Mouse (Mus musculus) limb, embryonic 15.5 days (tissue): ENCODE measurements around the gene Sqor. TPM values are rescaled to one million over a fixed set of nuclear protein-coding genes. Genes with fewer than 3 reads are reported as not detected.

Experiments used
- ATAC-seq: fragments of 200-750 bp; cut with Nextera tagmentation; 2 replicates; pipeline ENCODE4 v1.8.0; 2017; ENCODE audit warnings: low read depth, moderate TSS enrichment; ENCODE audit not compliant: insufficient number of reproducible peaks, low FRiP score, low TSS enrichment
- H3K27ac ChIP-seq: fragments of 300-500 bp; sonication (generic); 2 replicates; pipeline ENCODE4 v1.5.1; 2015; ENCODE audit warnings: moderate library complexity, mild to moderate bottlenecking, inconsistent platforms
- H3K27me3 ChIP-seq: fragments of 300-500 bp; sonication (generic); 2 replicates; pipeline ENCODE4 v1.6.1; 2015; ENCODE audit warnings: inconsistent platforms
- H3K36me3 ChIP-seq: fragments of 300-500 bp; sonication (generic); 2 replicates; pipeline ENCODE4 v1.6.1; 2015; ENCODE audit warnings: inconsistent platforms
- H3K4me1 ChIP-seq: fragments of 300-500 bp; sonication (generic); 2 replicates; pipeline ENCODE4 v1.6.1; 2015; ENCODE audit warnings: inconsistent platforms
- H3K4me2 ChIP-seq: fragments of 300-500 bp; sonication (generic); 2 replicates; pipeline ENCODE4 v1.6.1; 2015; ENCODE audit warnings: mild to moderate bottlenecking, inconsistent platforms
- H3K4me3 ChIP-seq: fragments of 300-500 bp; sonication (generic); 2 replicates; pipeline ENCODE4 v1.5.1; 2015; ENCODE audit warnings: mild to moderate bottlenecking, inconsistent platforms
- H3K9ac ChIP-seq: fragments of 300-500 bp; sonication (generic); 2 replicates; pipeline ENCODE4 v1.6.1; 2015; ENCODE audit warnings: inconsistent platforms
- H3K9me3 ChIP-seq: fragments of 300-500 bp; sonication (generic); 2 replicates; pipeline ENCODE4 v1.6.1; 2016; ENCODE audit warnings: inconsistent platforms
- WGBS: fragments of 180-500 bp; shearing (Covaris S2); methylation state at CpG from one replicate; pipeline ENCODE4 v1.1.7; 2015; 5-methylcytosine and 5-hydroxymethylcytosine counted together
- polyA plus RNA-seq: library from polyadenylated mRNA; unstranded; fragments of >200 nt; fragmentation: Nextera tagmentation; extraction: Ambion mirVana; gene quantifications from 2 replicates; pipeline ENCODE4 v1.2.1, GENCODE M21; 2015

The Sqor gene
- polyA plus RNA-seq, 1 experiment from 2014 or later = 8.0 TPM

DNA sequence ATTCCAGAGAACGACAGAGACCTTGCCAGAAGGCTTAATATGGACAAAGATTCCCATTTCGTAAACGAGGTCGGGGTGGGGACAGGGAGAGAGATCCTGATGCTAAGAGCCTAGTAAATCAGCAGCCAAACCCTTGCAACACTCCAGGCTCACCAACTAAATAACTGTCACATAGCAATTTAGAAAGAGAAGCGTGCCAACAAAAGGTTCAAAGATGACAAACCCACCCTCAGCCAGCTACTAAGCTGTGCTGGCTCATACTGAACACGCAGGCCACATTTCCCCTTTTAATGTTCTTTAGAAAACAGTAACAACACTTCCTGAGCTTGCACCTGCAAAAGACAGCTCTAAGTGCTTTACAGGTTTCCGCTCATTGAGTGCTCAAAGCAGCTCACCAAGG is 24.3 kb downstream of the Sqor start:
- no peak for ATAC-seq
- no peaks in the 10 kb centered on the region for H3K27me3 ChIP-seq
- H3K9me3 ChIP-seq = no peaks in the 10 kb centered on the region
- no peak overlapping the region for H3K9ac ChIP-seq
- H3K36me3 ChIP-seq = no peaks in the 10 kb centered on the region
- H3K4me2 ChIP-seq = no peak overlapping the region
- H3K27ac ChIP-seq = no peak overlapping the region
- H3K4me1 ChIP-seq = no peaks in the 10 kb centered on the region
- no peak overlapping the region for H3K4me3 ChIP-seq
- 65% methylated on average over 7 of the region's 7 CpGs for WGBS

DNA sequence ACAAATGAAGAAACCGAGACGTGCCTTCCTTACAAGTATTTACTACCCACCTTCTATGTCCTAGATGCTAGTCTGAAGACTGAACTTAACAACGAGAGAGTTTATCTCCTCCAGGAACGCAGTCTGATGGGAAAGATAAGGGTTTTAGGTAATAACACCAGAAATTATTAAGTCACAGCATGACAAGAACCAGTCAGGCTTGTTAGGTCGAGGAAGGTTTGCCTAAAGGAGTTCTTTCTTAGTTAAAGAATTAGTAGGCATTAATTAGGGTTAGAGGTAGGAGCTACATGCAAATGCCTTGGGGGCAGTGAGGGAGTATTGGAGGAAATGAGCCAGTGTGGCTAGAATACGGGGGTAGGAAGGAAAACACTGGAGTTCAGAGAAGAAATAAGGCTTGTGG is 24.7 kb downstream of the Sqor start:
- ATAC-seq = no peak
- H3K4me1 ChIP-seq = no peaks in the 10 kb centered on the region
- no peaks in the 10 kb centered on the region for H3K36me3 ChIP-seq
- no peaks in the 10 kb centered on the region for H3K27me3 ChIP-seq
- no peak overlapping the region for H3K9ac ChIP-seq
- H3K9me3 ChIP-seq = no peaks in the 10 kb centered on the region
- H3K27ac ChIP-seq = no peak overlapping the region
- 45% methylated on average over 6 of the region's 6 CpGs for WGBS
- no peak overlapping the region for H3K4me2 ChIP-seq
- no peak overlapping the region for H3K4me3 ChIP-seq

DNA sequence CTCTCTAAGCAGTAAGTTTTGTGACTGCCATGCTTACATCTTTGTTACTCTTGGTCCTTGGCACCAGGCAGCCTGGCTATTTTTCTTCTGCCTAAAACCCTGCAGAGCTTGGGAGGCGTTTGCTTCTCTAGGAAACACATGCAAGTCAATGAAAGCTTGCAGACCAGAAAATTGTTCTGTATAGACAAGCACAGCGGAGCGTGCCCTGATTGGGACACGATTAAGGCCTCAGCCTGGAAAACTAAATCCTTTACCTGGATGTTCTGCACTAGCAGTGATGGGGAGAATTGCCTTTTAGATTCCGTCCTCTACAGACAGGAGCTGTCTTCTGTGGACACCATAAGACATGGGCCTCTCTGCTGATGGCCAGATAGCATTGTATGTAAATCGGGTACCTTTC is 39.4 kb downstream of the Sqor start:
- H3K4me3 ChIP-seq = no peak overlapping the region
- ATAC-seq = no peak
- no peak overlapping the region for H3K9ac ChIP-seq
- no peak overlapping the region for H3K27ac ChIP-seq
- H3K36me3 ChIP-seq = no peaks in the 10 kb centered on the region
- no peaks in the 10 kb centered on the region for H3K9me3 ChIP-seq
- H3K4me1 ChIP-seq = no peaks in the 10 kb centered on the region
- H3K27me3 ChIP-seq = no peaks in the 10 kb centered on the region
- no peak overlapping the region for H3K4me2 ChIP-seq
- WGBS = 86% methylated on average over 6 of the region's 6 CpGs

DNA sequence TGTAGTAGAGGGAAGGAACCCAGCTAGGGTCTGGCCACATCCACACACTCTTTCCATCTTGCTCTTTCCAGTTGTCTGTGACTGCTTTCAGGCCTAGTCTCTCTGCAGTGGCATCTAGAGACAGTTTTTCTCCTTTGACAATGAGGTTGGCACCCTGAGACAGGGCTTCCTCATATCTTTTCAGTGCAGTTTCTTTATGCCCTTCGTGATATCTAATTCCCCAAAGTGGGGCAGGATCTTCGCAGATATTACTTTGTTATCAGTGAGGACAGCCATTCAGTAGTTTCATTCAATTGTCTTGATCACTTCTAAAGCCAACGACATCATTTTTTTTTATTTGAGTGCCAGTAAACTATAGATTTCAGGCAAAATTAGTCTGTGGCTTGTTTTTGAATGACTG is 41.0 kb downstream of the Sqor start:
- no peak overlapping the region for H3K9ac ChIP-seq
- no peaks in the 10 kb centered on the region for H3K27me3 ChIP-seq
- H3K4me1 ChIP-seq = no peaks in the 10 kb centered on the region
- no peaks in the 10 kb centered on the region for H3K36me3 ChIP-seq
- 91% methylated on average over 3 of the region's 3 CpGs for WGBS
- no peaks in the 10 kb centered on the region for H3K9me3 ChIP-seq
- H3K4me2 ChIP-seq = no peak overlapping the region
- no peak for ATAC-seq
- H3K27ac ChIP-seq = no peak overlapping the region
- H3K4me3 ChIP-seq = no peak overlapping the region

DNA sequence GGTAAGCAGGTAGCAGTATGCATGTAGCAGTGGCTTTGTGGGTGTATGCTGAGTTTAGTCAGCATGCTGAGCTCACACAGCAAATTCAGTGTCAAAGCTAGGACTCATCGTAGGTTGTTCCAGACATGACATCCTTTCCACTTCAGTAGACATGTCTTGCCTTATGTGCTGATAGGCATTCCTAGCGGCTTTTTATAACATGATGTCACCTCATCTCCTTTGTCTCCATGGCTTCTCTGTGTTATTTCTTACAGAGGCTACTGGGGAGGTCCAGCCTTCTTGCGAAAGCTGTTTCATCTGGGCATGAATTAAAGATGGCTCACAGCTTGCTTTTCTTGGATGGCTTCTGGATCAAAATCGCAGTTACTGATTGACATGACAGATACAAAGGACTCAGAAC is 44.0 kb downstream of the Sqor start:
- Histone ChIP-seq H3K36me3 (no peaks in the 10 kb centered on the region), H3K9me3 (no peaks in the 10 kb centered on the region), H3K4me1 (no peaks in the 10 kb centered on the region)

DNA sequence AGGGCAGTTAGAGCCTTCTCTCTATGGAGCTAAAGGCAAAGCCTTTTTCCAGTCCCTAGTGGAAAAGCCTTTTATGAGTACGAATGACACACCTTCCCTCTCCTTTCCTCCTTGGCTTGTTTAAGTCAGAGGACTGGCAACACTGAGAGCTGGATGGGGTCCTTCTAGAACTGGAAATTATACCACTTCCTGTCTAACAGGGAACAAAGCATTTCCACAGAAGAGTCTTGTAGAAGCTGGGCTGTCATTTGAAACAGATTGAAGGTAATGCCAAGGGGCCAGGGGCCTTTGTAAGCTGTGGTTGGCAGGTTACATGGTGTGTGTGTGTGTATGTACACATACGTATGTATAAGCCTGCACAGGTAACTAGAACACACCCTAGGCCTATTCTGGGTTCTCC is 51.9 kb downstream of the Sqor start:
- Histone ChIP-seq H3K4me3 (no peak overlapping the region), H3K27me3 (no peaks in the 10 kb centered on the region), H3K36me3 (no peaks in the 10 kb centered on the region), H3K4me1 (no peaks in the 10 kb centered on the region), H3K9ac (no peak overlapping the region), H3K27ac (no peak overlapping the region), H3K4me2 (no peak overlapping the region), H3K9me3 (no peaks in the 10 kb centered on the region)
- no peak for ATAC-seq
- 84% methylated on average over 2 of the region's 2 CpGs for WGBS

More for the DNA sequence above, 44.0 kb downstream of the Sqor start:
- WGBS = 86% methylated on average over 4 of the region's 4 CpGs
- no peak overlapping the region for H3K27ac ChIP-seq
- no peaks in the 10 kb centered on the region for H3K27me3 ChIP-seq
- H3K4me3 ChIP-seq = no peak overlapping the region
- H3K9ac ChIP-seq = no peak overlapping the region
- ATAC-seq = no peak
- H3K4me2 ChIP-seq = no peak overlapping the region

DNA sequence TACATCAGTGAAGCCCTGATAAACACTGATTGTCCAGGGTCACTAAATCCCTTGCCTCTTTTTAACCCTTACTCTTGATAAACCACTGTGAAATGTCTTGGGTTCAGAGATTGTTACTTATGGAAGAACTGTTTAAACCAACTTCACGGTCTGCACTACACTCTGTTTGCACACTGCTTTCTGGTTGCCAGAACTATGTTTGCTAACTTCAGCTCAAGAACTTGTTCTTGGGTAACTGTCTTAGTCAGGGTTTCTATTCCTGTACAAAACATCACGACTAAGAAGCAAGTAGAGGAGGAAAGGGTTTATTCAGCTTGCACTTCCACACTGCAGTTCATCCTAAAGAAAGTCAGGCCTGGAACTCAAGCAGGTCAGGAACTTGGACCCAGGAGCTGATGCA is 56.2 kb downstream of the Sqor start:
- Histone ChIP-seq H3K27me3 (no peaks in the 10 kb centered on the region), H3K4me3 (no peak overlapping the region), H3K4me2 (no peak overlapping the region), H3K27ac (no peak overlapping the region), H3K36me3 (no peaks in the 10 kb centered on the region), H3K4me1 (peaks cover 4% of the 10 kb centered on the region; the same call in 1 of the 2 replicates), H3K9ac (no peak overlapping the region), H3K9me3 (no peaks in the 10 kb centered on the region)
- no peak for ATAC-seq
- WGBS = 83% methylated on average over 2 of the region's 2 CpGs

DNA sequence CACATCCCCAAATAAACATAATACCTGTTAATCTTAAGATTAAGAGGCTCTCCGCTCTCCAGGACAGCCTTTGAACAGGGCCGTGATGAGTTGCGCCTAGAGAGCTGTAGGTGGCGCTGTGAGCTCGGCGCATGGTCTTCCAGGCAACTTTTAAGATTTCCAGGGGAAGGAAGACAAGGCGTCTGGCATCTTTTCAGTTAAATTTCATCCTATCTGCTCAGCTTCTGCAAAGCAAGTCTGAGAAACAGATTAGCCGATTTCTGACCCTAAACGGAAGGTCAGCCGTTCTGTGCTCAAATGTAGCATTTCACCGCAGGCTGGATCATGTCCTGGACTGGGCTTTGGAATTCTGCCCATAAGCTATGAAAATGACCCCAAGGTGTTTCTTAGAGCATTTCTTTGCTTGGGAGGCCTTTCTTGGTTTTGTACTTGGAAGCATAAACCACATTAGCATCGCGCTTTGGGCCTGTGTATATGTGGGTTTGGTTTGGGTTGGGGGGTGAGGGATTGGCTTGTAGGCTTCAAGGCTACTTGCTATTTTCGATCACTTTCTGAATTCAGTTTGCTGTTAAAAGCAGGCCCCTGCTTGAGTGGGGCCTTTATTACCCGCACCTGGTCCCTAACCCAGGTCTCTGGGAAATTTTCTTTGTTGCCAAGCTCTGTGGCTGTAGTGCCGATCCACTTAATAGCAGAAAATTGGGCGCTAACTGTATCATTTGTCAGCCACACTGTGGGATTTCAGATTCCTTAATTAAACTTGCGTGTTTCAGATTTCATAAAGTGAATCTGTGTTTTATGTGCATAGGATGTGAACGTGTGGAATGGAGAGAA is 60.6 kb downstream of the Sqor start:
- 22% methylated on average over 19 of the region's 19 CpGs for WGBS
- Histone ChIP-seq H3K4me2 (peak overlapping the region; percentile 15; the same call in 1 of the 2 replicates), H3K36me3 (no peaks in the 10 kb centered on the region), H3K9ac (no peak overlapping the region), H3K9me3 (no peaks in the 10 kb centered on the region), H3K27me3 (no peaks in the 10 kb centered on the region), H3K27ac (no peak overlapping the region), H3K4me3 (no peak overlapping the region), H3K4me1 (peaks cover 4% of the 10 kb centered on the region; the same call in 1 of the 2 replicates)
- no peak for ATAC-seq

DNA sequence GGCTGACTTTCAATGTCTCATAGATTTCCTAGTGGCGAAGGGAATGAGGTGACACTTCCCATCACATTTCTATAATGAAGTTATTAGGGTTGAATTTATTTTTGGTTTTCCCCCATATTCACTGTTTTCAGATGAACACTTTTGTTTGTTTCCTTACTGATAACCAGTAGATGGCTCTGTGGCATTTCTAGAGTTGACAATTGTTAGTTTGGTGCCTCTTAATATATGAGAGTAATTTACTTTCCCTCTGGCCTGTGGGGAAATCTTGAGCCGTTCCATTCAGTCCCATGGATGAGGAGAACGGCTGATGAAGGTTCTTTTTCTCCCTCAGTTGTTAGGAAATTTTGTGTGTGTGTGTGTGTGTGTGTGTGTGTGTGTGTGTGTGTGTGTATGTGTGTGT is 61.3 kb downstream of the Sqor start:
- peaks cover 4% of the 10 kb centered on the region; the same call in 1 of the 2 replicates for H3K4me1 ChIP-seq
- H3K9me3 ChIP-seq = no peaks in the 10 kb centered on the region
- no peak overlapping the region for H3K4me3 ChIP-seq
- WGBS = 42% methylated on average over 3 of the region's 3 CpGs
- no peak overlapping the region for H3K9ac ChIP-seq
- ATAC-seq = no peak
- no peak overlapping the region for H3K27ac ChIP-seq
- no peaks in the 10 kb centered on the region for H3K27me3 ChIP-seq
- H3K4me2 ChIP-seq = no peak overlapping the region
- H3K36me3 ChIP-seq = no peaks in the 10 kb centered on the region

DNA sequence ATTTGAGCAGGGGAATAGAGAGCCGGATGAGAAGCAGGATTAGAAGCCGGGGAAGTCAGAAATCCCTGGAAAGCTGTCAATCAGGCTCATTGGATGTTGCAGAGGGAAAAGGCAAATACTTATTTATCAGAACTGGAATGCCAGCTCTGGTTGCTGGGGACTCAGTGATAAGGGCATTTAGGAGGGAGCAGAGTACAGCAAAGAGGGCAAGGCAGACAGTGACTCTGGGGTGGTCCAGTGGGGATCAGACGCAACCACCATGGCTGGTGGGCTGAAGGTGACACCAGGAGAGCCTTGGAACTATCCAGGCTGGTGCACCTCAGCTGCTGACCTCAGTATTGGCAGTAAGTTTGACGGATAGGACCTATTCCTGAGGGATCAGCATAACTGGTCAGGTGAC is 89.6 kb downstream of the Sqor start:
- WGBS = 67% methylated on average over 4 of the region's 4 CpGs
- H3K27ac ChIP-seq = no peak overlapping the region
- ATAC-seq = no peak

DNA sequence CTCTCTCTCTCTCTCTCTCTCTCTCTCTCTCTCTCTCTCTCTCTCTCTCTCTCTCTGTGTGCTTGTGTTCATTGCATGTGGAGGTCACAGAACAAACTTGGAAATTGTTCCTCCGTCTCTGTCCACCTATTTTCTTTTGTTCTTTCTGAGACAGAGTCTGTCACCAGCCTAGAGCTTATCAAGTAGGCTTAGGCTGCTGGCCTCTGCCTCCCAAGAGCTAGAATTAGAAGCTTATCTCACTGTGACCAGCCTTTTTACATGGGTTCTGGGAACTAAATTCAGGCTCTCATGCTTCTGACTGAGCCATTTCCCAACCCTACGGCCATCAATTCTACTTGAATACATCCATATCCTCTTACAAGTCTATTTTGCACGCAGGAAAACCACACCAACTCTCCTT is 90.3 kb downstream of the Sqor start:
- Histone ChIP-seq H3K9me3 (no peaks in the 10 kb centered on the region), H3K27ac (no peak overlapping the region), H3K4me1 (no peaks in the 10 kb centered on the region), H3K9ac (no peak overlapping the region), H3K4me3 (no peak overlapping the region), H3K36me3 (no peaks in the 10 kb centered on the region), H3K4me2 (no peak overlapping the region), H3K27me3 (no peaks in the 10 kb centered on the region)
- 82% methylated on average over 3 of the region's 3 CpGs for WGBS
- ATAC-seq = no peak

More for the DNA sequence above, 89.6 kb downstream of the Sqor start:
- Histone ChIP-seq H3K27me3 (no peaks in the 10 kb centered on the region), H3K9me3 (no peaks in the 10 kb centered on the region), H3K9ac (no peak overlapping the region), H3K4me2 (no peak overlapping the region), H3K36me3 (no peaks in the 10 kb centered on the region), H3K4me1 (no peaks in the 10 kb centered on the region), H3K4me3 (no peak overlapping the region)
